Mouse (Mus musculus) liver (tissue): ENCODE measurements around the gene Mindy2.
"Not testable (repeated sequence)": the region's sequence is repeated elsewhere in the genome, so short reads cannot be mapped to it uniquely, and the experiment has no call there.

Experiments
- DNase-seq: peaks from one replicate; pipeline ENCODE4 v3.0.0-alpha.2; 2020; ENCODE audit warnings: mixed read lengths

Mindy2 gene

GRCm38 (mm10) chr9:70578123-70578522 lies 78.9 kb downstream of the Mindy2 start:
- no peak for DNase-seq

GRCm38 (mm10) chr9:70570351-70570750 lies 86.6 kb downstream of the Mindy2 start:
- DNase-seq = no peak

GRCm38 (mm10) chr9:70567651-70568050 lies 89.3 kb downstream of the Mindy2 start:
- DNase-seq = no peak

GRCm38 (mm10) chr9:70562825-70563224 lies 94.1 kb downstream of the Mindy2 start:
- no peak for DNase-seq

GRCm38 (mm10) chr9:70556796-70557195 lies 100.2 kb downstream of the Mindy2 start:
- no peak for DNase-seq

- DNase-seq = no peak
Measured at GRCm38 (mm10) chr9:70555431-70555830, 101.5 kb downstream of the Mindy2 start.

GRCm38 (mm10) chr9:70552233-70552632 lies 104.7 kb downstream of the Mindy2 start:
- DNase-seq = not testable (repeated sequence)

- no peak for DNase-seq
Measured at GRCm38 (mm10) chr9:70551524-70551923, 105.5 kb downstream of the Mindy2 start.
